Mouse (Mus musculus): ENCODE measurements around the gene Aff1.

DNA sequence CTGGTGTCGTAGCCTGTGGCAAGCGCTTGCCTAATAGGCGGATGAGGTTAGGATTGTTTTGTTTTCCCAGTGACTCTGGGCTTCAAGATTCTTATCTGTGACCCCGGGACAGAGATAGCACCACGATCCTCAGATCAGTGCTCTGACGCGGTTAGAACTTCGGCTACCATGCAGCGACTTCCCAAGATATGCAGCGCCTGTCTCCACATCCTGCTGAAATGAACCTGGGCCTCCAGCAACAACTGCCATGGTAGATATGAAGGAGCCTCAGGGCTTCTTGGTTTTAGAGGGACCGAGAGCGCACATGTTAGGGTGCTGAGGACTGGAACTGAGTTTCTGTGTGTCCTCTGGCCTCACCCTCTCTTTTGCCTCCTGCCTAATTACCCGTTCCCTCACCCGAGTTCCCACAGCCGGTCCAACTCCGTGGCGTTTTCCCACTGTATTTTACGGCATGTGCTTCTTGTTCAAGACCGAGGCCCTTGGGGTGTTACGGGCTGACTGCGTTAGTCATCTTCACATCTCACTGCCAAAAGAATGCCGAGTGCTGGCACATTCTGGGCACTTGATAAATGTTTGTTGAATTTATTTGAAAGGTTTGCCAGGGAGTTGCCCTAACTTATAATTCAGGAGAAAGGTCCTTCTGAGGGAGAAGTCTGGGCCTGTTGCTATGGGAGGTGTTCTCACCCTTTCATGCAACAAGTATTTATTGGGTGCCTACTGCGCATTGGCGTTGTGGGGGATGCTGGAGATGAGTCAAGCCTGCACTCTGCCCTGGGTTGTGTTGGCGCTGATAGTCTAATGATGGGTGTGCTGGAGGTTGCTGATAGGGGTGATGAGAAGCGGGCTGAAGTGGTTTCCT is 45.3 kb downstream of the Aff1 start:
- no peak for TF ChIP-seq CTCF (conservative IDR thresholded peaks at IDR 0.05; ENCODE audit: insufficient read depth, insufficient read length, low read depth, low read length)
- no peak for TF ChIP-seq POLR2A (IDR thresholded peaks at IDR 0.05; ENCODE audit: low read depth, low read length)

Measured in kidney, adult 2 months (tissue).